Mouse (Mus musculus) liver, adult (tissue): ENCODE measurements around the gene Dmrt1.

Experiments
- GATA4 ChIP-seq: IDR thresholded peaks from 2 replicates; pipeline ENCODE4 v1.6.1; 2014; ENCODE audit warnings: mild to moderate bottlenecking, low read length; ENCODE audit not compliant: insufficient replicate concordance

The Dmrt1 gene

DNA sequence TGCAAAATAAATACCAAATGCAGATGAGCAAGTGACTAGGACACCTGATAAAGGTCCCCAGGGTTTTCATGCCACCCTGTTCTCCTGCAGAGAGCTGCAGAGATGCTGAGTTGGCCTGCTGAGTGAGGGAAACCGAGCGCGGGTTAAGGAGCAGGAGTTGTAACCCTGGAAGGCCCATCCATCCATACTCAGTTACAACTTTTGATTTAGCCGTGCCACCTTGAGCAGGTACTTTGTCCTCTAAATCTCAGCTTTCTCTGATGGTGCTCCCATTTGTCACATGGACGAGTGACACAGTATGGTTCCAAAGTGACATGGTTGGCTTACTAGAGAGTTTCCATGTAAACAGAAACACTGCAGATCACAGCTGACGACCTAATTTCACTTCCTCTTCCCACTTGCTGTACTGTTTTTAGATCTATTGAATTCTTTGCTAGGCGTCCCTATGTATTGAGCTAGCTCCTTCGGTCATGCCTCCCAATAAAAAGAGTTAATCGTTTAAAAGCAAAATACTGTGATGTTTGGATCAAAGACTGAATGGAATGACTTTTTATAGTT is 41.7 kb downstream of the Dmrt1 start:
- TF ChIP-seq GATA4: no peak

DNA sequence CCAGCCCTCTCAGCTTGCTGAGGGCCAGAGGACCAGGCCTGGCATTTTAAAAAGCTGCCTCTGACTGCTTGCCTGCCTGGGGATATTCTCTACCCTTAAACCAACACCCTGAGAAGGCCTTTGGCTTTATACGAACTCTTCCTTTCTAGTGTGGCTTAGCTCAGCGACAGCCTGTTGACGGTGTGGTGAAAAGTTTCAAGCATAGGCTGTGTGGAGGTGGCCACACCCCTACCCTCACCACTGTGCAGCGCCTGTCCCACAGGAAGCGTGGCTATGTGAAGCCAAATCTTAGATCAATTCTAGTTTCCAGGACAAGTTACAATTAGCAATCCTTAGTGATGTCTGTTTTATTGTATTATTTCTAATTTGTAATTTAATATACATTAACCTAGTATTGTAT is 44.9 kb downstream of the Dmrt1 start:
- TF ChIP-seq GATA4: no peak

GRCm38 (mm10) chr19:25551053-25551452 is 45.6 kb downstream of the Dmrt1 start:
- no peak for TF ChIP-seq GATA4

- TF ChIP-seq GATA4: no peak
Observed at GRCm38 (mm10) chr19:25564430-25564829, 59.0 kb downstream of the Dmrt1 start.

- TF ChIP-seq GATA4: no peak
Observed at GRCm38 (mm10) chr19:25569778-25570177, 64.4 kb downstream of the Dmrt1 start.

GRCm38 (mm10) chr19:25574431-25574830 is 69.0 kb downstream of the Dmrt1 start:
- no peak for TF ChIP-seq GATA4

GRCm38 (mm10) chr19:25574981-25575814 is 69.8 kb downstream of the Dmrt1 start:
- TF ChIP-seq GATA4: no peak

- TF ChIP-seq GATA4: no peak
Observed at GRCm38 (mm10) chr19:25578358-25578757, 72.9 kb downstream of the Dmrt1 start.

DNA sequence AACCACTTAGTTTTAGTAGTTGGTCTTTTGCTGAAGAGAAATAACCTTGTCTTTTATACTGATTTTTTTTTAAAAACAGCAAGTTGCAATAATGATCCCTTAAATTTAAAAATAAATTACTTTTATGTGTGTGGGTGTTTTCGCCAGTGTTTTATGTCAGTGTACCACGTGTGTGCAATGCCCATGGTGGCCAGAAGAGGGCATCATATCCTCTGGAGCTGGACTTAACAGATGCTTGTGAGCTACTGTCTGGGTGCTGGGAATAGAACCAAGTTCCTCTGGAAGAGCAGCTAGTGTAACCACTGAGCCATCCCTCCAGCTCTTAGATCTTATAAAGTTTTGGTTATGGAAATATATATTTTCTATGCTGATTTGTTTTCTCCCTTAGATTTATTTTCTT is 74.0 kb downstream of the Dmrt1 start:
- no peak for TF ChIP-seq GATA4

GRCm38 (mm10) chr19:25597717-25598232 is 92.4 kb downstream of the Dmrt1 start:
- no peak for TF ChIP-seq GATA4

DNA sequence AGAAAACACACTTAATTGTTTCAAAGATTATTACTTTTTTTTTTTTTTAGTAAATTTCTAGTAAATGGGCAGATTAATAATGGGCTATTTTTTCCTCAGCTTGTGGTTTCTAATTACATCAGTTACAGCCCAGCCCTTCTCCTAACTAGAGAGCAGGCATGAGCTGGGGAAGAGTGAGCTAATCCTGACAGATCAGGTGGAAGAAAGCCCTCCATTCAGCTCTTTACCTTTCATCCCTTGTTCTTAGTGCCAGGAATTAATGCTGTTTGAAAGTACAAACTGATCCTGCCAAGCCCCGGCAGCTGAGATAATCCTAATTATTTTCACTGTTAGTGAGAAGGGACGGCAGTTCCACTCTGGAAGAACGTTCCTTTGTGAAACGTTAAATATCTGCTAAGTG is 93.2 kb downstream of the Dmrt1 start:
- no peak for TF ChIP-seq GATA4

DNA sequence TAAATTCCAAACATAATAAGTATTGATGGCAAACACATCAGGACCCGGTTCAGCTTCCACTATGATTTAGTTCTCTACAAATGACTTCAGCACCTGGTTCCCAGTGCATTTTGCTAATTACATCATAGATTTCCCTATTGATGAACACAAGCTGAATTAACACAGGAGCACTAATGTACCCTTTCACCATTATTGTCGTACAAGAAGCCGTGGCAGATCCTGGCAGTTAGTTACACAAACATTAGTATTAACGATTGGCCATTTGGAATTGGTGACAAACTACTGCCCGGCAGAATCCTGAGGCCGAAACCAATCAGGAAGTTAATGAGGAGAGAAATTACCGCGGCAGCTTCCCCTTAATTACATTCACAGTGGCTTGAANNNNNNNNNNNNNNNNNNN is 96.5 kb downstream of the Dmrt1 start:
- no peak for TF ChIP-seq GATA4

DNA sequence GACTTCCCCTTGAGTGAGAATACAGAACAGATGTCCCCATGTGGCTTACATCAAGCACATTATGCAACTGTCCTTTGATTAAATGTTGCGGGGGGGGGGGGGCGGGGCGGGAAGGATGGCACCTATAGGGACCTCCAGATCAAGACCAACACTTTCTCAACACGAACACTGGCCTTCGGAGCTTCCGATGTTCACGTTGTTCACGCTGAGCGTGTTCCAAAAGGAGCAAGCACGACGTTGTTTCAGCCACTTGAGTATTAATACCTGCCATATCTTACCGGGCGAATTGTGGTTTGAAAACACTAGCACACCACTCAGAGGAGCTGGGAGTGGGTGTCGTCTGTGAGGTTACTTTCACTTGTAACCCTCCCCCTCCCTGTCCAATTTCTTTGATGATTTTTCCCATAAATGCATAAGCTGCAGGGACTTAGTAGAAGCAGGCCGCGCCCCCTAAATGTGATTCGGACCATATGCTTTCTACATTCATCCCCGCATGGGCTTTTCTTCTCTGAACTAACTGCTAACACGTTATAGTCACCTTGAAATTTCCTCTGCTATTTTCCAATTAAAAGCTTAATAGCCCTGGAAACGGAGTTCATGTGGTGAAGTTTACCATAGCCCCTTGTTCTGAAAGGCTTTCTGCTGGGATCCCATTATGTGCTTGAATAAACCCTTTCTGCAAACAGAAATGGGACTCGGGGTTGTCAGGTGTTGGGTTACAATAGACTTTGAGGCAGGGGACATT is 102.2 kb downstream of the Dmrt1 start:
- TF ChIP-seq GATA4: no peak

DNA sequence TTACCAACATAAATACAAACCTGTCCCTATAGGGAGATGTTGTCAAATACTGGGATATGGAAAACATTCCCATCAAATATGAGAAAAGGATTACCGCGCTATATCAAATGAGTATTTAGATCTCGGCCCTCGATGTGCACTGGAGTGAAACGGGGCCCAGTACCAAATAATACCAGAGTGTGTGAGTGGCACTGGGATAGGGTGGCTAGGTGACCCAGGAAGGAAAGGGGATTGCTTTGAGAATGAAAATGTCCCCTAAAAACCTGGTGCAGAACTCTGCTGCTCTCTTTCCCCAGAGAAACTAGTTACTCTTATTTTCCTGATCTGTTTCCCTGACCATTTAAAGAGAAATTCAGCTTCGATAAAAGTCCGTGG is 102.8 kb downstream of the Dmrt1 start:
- TF ChIP-seq GATA4: no peak

DNA sequence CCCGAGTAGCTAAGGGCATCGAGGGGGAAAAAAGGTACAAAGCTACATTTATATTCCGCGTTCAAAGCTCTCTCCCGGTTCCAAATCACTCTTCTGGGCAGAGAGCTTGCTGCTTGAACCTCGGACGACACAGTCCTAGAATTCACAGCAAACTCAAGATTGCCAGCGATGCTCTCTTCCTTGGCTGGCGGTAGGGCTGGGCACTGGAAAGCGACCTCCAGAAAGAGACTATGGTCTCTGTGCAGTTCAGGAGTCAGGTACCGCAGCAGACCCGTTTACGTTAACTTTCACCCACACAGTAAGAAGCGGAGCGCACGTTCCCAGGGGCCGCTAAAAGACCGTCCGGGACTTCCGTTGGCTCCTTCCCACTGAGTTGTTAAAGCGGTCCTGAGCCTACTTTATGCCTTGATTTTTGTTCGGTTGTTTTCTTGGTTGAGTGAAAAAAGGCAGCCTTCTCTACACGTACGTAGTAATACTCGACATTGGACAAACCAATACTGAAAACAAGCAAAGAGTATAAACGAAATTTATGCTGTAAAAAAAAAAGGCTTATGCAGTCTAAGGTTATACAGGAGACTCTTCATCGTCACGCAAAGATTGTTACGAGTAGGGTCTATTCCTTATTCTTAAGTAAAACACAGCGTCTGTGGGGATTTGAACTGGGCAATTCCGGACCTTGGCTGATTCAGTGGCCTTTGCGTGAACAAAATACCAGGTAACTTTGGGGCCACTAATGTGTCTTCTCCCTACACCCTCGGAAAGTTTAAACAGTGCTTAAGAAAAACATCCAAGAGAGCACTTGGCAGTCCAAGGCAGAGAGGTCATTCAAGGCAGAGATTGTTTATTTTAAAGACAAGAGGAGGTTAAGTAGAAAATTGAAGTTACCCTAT is 103.8 kb downstream of the Dmrt1 start:
- TF ChIP-seq GATA4: no peak
